Mouse (Mus musculus) cerebellum, postnatal 4 days (tissue): ENCODE measurements around the gene Gng7.

Experiments
- DNase-seq, 2 experiments: peaks; one replicate each; pipeline ENCODE4 v3.0.0; 2022; ENCODE audit warnings: low spot score in 2 of 2, mixed read lengths in 1 of 2

The Gng7 gene

GRCm38 (mm10) chr10:80967101-80967656 is 47.6 kb downstream of the Gng7 start:
- no peak for DNase-seq

- no peak for DNase-seq
Observed at GRCm38 (mm10) chr10:80966296-80966695, 48.4 kb downstream of the Gng7 start.

GRCm38 (mm10) chr10:80963031-80963975 is 51.4 kb downstream of the Gng7 start:
- DNase-seq = no peak

- DNase-seq = no peak
Observed at GRCm38 (mm10) chr10:80962585-80962984, 52.2 kb downstream of the Gng7 start.

- no peak for DNase-seq
Observed at GRCm38 (mm10) chr10:80962051-80962472, 52.7 kb downstream of the Gng7 start.

GRCm38 (mm10) chr10:80960551-80961508 is 53.9 kb downstream of the Gng7 start:
- DNase-seq = no peak

GRCm38 (mm10) chr10:80958979-80959637 is 55.6 kb downstream of the Gng7 start:
- no peak for DNase-seq

- DNase-seq = no peak
Observed at GRCm38 (mm10) chr10:80957791-80958190, 57.0 kb downstream of the Gng7 start.

- DNase-seq = no peak
Observed at GRCm38 (mm10) chr10:80956901-80957300, 57.8 kb downstream of the Gng7 start.

- no peak for DNase-seq
Observed at GRCm38 (mm10) chr10:80956385-80956784, 58.4 kb downstream of the Gng7 start.

GRCm38 (mm10) chr10:80955536-80955935 is 59.2 kb downstream of the Gng7 start:
- DNase-seq = peak in 1 of 2 experiments; percentile 61

GRCm38 (mm10) chr10:80954843-80955242 is 59.9 kb downstream of the Gng7 start:
- DNase-seq = no peak

- DNase-seq = no peak
Observed at GRCm38 (mm10) chr10:80954415-80954814, 60.3 kb downstream of the Gng7 start.

- DNase-seq = no peak
Observed at GRCm38 (mm10) chr10:80952449-80952848, 62.3 kb downstream of the Gng7 start.

GRCm38 (mm10) chr10:80951761-80952390 is 62.9 kb downstream of the Gng7 start:
- no peak for DNase-seq

- no peak for DNase-seq
Observed at GRCm38 (mm10) chr10:80950314-80950713, 64.4 kb downstream of the Gng7 start.

- no peak for DNase-seq
Observed at GRCm38 (mm10) chr10:80949081-80949480, 65.7 kb downstream of the Gng7 start.

GRCm38 (mm10) chr10:80948570-80948969 is 66.2 kb downstream of the Gng7 start:
- no peak for DNase-seq

GRCm38 (mm10) chr10:80947802-80948201 is 66.9 kb downstream of the Gng7 start:
- DNase-seq = no peak

- DNase-seq = no peak
Observed at GRCm38 (mm10) chr10:80946684-80947437, 67.9 kb downstream of the Gng7 start.
